Mouse (Mus musculus) testis, postnatal 10 days (tissue): ENCODE measurements at regions not wholly inside any gene's neighbourhood (a gene's known extent, or its start where the extent isn't known, plus 50 kb on each side); places are given as distances from the start of the nearest gene placed in this dataset.
A peak's percentile ranks its signal among the peaks of the same experiment; 100 is the strongest.

Experiments used
- DNase-seq: peaks from one replicate; pipeline ENCODE4 v3.0.0; 2021; ENCODE audit warnings: low spot score

- DNase-seq: peak; percentile 42
These were observed 404.7 kb downstream of the Pla2g4a start for GRCm38 (mm10) chr1:149556381-149556780.

GRCm38 (mm10) chr1:149555355-149556007 is 405.6 kb downstream of the Pla2g4a start:
- no peak for DNase-seq

- no peak for DNase-seq
These were observed 415.0 kb downstream of the Pla2g4a start for GRCm38 (mm10) chr1:149546076-149546475.

- no peak for DNase-seq
These were observed 419.7 kb downstream of the Pla2g4a start for GRCm38 (mm10) chr1:149541386-149541785.

- DNase-seq: no peak
These were observed 427.4 kb downstream of the Pla2g4a start for GRCm38 (mm10) chr1:149533651-149534050.
